Mouse (Mus musculus) hindbrain, embryonic 13.5 days (tissue): ENCODE data around the gene Hivep3. TPM values are rescaled to one million over a fixed set of nuclear protein-coding genes. Genes with fewer than 3 reads are reported as not detected.

ENCODE experiments used
- ATAC-seq: fragments of 200-750 bp; cut with Nextera tagmentation; 2 replicates; pipeline ENCODE4 v1.8.0; 2017; ENCODE audit warnings: moderate TSS enrichment; ENCODE audit not compliant: low FRiP score
- H3K27ac ChIP-seq: fragments of 300-500 bp; sonication (generic); 2 replicates; pipeline ENCODE4 v1.5.1; 2015; ENCODE audit warnings: inconsistent platforms, mild to moderate bottlenecking, moderate library complexity
- H3K27me3 ChIP-seq: fragments of 300-500 bp; sonication (generic); 2 replicates; pipeline ENCODE4 v1.6.1; 2015; ENCODE audit warnings: mild to moderate bottlenecking, inconsistent platforms
- H3K36me3 ChIP-seq: fragments of 300-500 bp; sonication (generic); 2 replicates; pipeline ENCODE4 v1.6.1; 2015; ENCODE audit warnings: mild to moderate bottlenecking, inconsistent platforms
- H3K4me1 ChIP-seq: fragments of 300-500 bp; sonication (generic); replicated peaks from 2 replicates; pipeline ENCODE4 v1.6.1; 2015; ENCODE audit warnings: inconsistent platforms
- H3K4me2 ChIP-seq: fragments of 300-500 bp; sonication (generic); 2 replicates; pipeline ENCODE4 v1.6.1; 2015; ENCODE audit warnings: inconsistent platforms, mild to moderate bottlenecking, moderate library complexity
- H3K4me3 ChIP-seq: fragments of 300-500 bp; sonication (generic); 2 replicates; pipeline ENCODE4 v1.5.1; 2015; ENCODE audit warnings: mild to moderate bottlenecking, inconsistent platforms
- H3K9ac ChIP-seq: fragments of 300-500 bp; sonication (generic); 2 replicates; pipeline ENCODE4 v1.6.1; 2015; ENCODE audit warnings: mild to moderate bottlenecking, inconsistent platforms
- H3K9me3 ChIP-seq: fragments of 300-500 bp; sonication (generic); 2 replicates; pipeline ENCODE4 v1.6.1; 2016; ENCODE audit warnings: inconsistent platforms
- WGBS: fragments of 180-500 bp; shearing (Covaris S2); methylation state at CpG from one replicate; pipeline ENCODE4 v1.1.7; 2015; 5-methylcytosine and 5-hydroxymethylcytosine counted together
- polyA plus RNA-seq: library from polyadenylated mRNA; unstranded; fragments of >200 nt; fragmentation: Nextera tagmentation; extraction: Ambion mirVana; gene quantifications from 2 replicates; pipeline ENCODE4 v1.2.1, GENCODE M21; 2015

Hivep3 gene
- polyA plus RNA-seq, 1 experiment from 2014 or later, result 12.8 TPM

GRCm38 (mm10) chr4:119882401-119882800 is 148.8 kb downstream of the Hivep3 start:
- no peak for ATAC-seq
- Histone ChIP-seq H3K4me2 (no peak overlapping the region), H3K4me3 (no peak overlapping the region), H3K27me3 (no peaks in the 10 kb centered on the region), H3K27ac (peak overlapping the region; percentile 35; the same call in 1 of the 2 replicates), H3K4me1 (peaks cover 23% of the 10 kb centered on the region), H3K36me3 (no peaks in the 10 kb centered on the region), H3K9me3 (no peaks in the 10 kb centered on the region), H3K9ac (no peak overlapping the region)
- WGBS, result 42% methylated on average over 4 of the region's 4 CpGs

GRCm38 (mm10) chr4:119882814-119883213 is 149.2 kb downstream of the Hivep3 start:
- Histone ChIP-seq H3K9me3 (no peaks in the 10 kb centered on the region), H3K4me2 (no peak overlapping the region), H3K27ac (peak overlapping the region; percentile 35; the same call in 1 of the 2 replicates), H3K4me3 (no peak overlapping the region), H3K9ac (no peak overlapping the region), H3K36me3 (no peaks in the 10 kb centered on the region), H3K4me1 (peaks cover 23% of the 10 kb centered on the region), H3K27me3 (no peaks in the 10 kb centered on the region)
- WGBS, result 28% methylated on average over 5 of the region's 5 CpGs
- ATAC-seq, result no peak

GRCm38 (mm10) chr4:119886621-119887020 is 153.0 kb downstream of the Hivep3 start:
- Histone ChIP-seq H3K4me3 (no peak overlapping the region), H3K4me1 (peaks cover 8% of the 10 kb centered on the region; the same call in 1 of the 2 replicates), H3K27me3 (no peaks in the 10 kb centered on the region), H3K36me3 (no peaks in the 10 kb centered on the region), H3K4me2 (no peak overlapping the region), H3K27ac (no peak overlapping the region), H3K9me3 (no peaks in the 10 kb centered on the region), H3K9ac (no peak overlapping the region)
- 73% methylated on average over 3 of the region's 3 CpGs for WGBS
- ATAC-seq, result no peak

GRCm38 (mm10) chr4:119887523-119888177 is 154.1 kb downstream of the Hivep3 start:
- Histone ChIP-seq H3K36me3 (no peaks in the 10 kb centered on the region), H3K9me3 (no peaks in the 10 kb centered on the region), H3K9ac (no peak overlapping the region), H3K4me2 (no peak overlapping the region), H3K27ac (no peak overlapping the region), H3K27me3 (no peaks in the 10 kb centered on the region), H3K4me1 (peaks cover 4% of the 10 kb centered on the region; the same call in 1 of the 2 replicates), H3K4me3 (no peak overlapping the region)
- ATAC-seq, result no peak
- WGBS, result 71% methylated on average over 6 of the region's 6 CpGs

- no peak for ATAC-seq
- Histone ChIP-seq H3K4me2 (no peak overlapping the region), H3K4me3 (no peak overlapping the region), H3K27ac (no peak overlapping the region), H3K36me3 (no peaks in the 10 kb centered on the region), H3K4me1 (peaks cover 1% of the 10 kb centered on the region; the same call in 1 of the 2 replicates), H3K9ac (no peak overlapping the region), H3K27me3 (no peaks in the 10 kb centered on the region), H3K9me3 (no peaks in the 10 kb centered on the region)
- 91% methylated on average over 5 of the region's 5 CpGs for WGBS
Measured at GRCm38 (mm10) chr4:119889760-119890159, 156.2 kb downstream of the Hivep3 start.

- WGBS, result 45% methylated on average over 5 of the region's 5 CpGs
- Histone ChIP-seq H3K4me3 (no peak overlapping the region), H3K27ac (no peak overlapping the region), H3K9ac (no peak overlapping the region), H3K4me2 (no peak overlapping the region), H3K9me3 (no peaks in the 10 kb centered on the region), H3K36me3 (no peaks in the 10 kb centered on the region), H3K27me3 (no peaks in the 10 kb centered on the region), H3K4me1 (peaks cover 20% of the 10 kb centered on the region; the same call in 1 of the 2 replicates)
- no peak for ATAC-seq
Measured at GRCm38 (mm10) chr4:119893255-119893779, 159.7 kb downstream of the Hivep3 start.

GRCm38 (mm10) chr4:119894797-119895458 is 161.3 kb downstream of the Hivep3 start:
- Histone ChIP-seq H3K9me3 (no peaks in the 10 kb centered on the region), H3K36me3 (no peaks in the 10 kb centered on the region), H3K4me1 (peaks cover 20% of the 10 kb centered on the region; the same call in 1 of the 2 replicates), H3K9ac (no peak overlapping the region), H3K4me2 (no peak overlapping the region), H3K27me3 (no peaks in the 10 kb centered on the region), H3K4me3 (no peak overlapping the region), H3K27ac (peak overlapping the region; percentile 66)
- 0 out of 2 replicates have a peak, but pooled peaks have one; percentile 46 for ATAC-seq
- WGBS, result 59% methylated on average over 13 of the region's 13 CpGs

GRCm38 (mm10) chr4:119895504-119895903 is 161.9 kb downstream of the Hivep3 start:
- H3K4me1 ChIP-seq, result peaks cover 20% of the 10 kb centered on the region; the same call in 1 of the 2 replicates
- H3K9me3 ChIP-seq, result no peaks in the 10 kb centered on the region
- H3K4me2 ChIP-seq, result no peak overlapping the region
- H3K27ac ChIP-seq, result peak overlapping the region; percentile 66; the same call in 1 of the 2 replicates
- no peaks in the 10 kb centered on the region for H3K36me3 ChIP-seq
- no peaks in the 10 kb centered on the region for H3K27me3 ChIP-seq
- H3K4me3 ChIP-seq, result no peak overlapping the region
- no peak for ATAC-seq
- H3K9ac ChIP-seq, result no peak overlapping the region
- WGBS, result 67% methylated on average over 5 of the region's 5 CpGs

- Histone ChIP-seq H3K27ac (no peak overlapping the region), H3K4me1 (peaks cover 24% of the 10 kb centered on the region), H3K4me3 (no peak overlapping the region), H3K36me3 (no peaks in the 10 kb centered on the region), H3K9ac (no peak overlapping the region), H3K4me2 (no peak overlapping the region), H3K9me3 (no peaks in the 10 kb centered on the region), H3K27me3 (no peaks in the 10 kb centered on the region)
- ATAC-seq, result no peak; the same call in 1 of the 2 replicates
- 69% methylated on average over 3 of the region's 3 CpGs for WGBS
Measured at GRCm38 (mm10) chr4:119896572-119896971, 163.0 kb downstream of the Hivep3 start.

GRCm38 (mm10) chr4:119897054-119897855 is 163.7 kb downstream of the Hivep3 start:
- Histone ChIP-seq H3K27me3 (no peaks in the 10 kb centered on the region), H3K4me2 (no peak overlapping the region), H3K4me3 (no peak overlapping the region), H3K4me1 (peaks cover 30% of the 10 kb centered on the region), H3K36me3 (no peaks in the 10 kb centered on the region), H3K27ac (no peak overlapping the region), H3K9me3 (no peaks in the 10 kb centered on the region), H3K9ac (no peak overlapping the region)
- 65% methylated on average over 6 of the region's 6 CpGs for WGBS
- no peak for ATAC-seq

- ATAC-seq, result no peak
- no peak overlapping the region for H3K4me3 ChIP-seq
- H3K27ac ChIP-seq, result peak overlapping the region; percentile 73
- H3K27me3 ChIP-seq, result no peaks in the 10 kb centered on the region
- H3K4me1 ChIP-seq, result peaks cover 28% of the 10 kb centered on the region
- H3K9ac ChIP-seq, result no peak overlapping the region
- no peak overlapping the region for H3K4me2 ChIP-seq
- WGBS, result 53% methylated on average over 16 of the region's 16 CpGs
- H3K9me3 ChIP-seq, result no peaks in the 10 kb centered on the region
- no peaks in the 10 kb centered on the region for H3K36me3 ChIP-seq
Measured at GRCm38 (mm10) chr4:119901556-119902491, 168.2 kb downstream of the Hivep3 start.
